Mouse (Mus musculus): ENCODE measurements at regions not wholly inside any gene's neighbourhood (a gene's known extent, or its start where the extent isn't known, plus 50 kb on each side); places are given as distances from the start of the nearest gene placed in this dataset.

DNA sequence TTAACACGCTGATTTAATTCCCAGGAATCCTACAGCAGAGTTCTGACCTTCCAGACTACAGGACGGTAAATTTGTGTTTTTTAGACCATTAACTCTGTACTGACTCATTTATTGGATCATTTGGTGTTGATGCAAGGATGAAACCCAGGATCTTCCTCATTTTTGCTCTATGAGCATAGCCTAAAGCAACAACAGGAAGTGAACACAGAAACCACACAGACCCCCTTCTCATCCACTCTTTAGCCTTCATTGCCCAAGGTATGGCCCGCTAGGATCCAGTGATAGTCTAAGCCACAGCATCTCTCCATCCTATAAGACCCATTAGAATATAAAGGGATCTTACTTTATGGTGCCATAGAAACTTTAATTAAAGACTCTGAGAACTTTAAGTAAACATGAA, 56.5 kb upstream of the Grin2b start:
- no peak for DNase-seq

DNA sequence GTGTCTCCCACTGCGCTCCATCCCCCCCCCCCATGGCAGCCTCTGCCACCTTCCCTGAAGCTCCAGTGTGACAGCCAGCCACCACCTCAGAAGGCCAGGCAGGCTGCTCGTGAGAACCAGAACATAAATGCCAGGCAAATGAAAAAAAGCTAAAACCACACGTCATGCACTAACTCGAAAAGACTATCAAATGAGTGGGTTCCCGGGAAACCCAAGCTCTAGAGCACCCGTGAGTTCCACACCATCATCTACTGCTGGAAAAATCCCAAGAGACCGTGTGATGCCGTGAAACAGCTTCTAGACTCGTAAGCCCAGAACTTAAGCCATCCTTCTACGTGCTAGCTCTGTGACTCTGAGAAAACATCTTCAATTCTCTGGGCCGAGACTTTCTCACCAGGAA, 62.2 kb upstream of the Grin2b start:
- DNase-seq = no peak

DNA sequence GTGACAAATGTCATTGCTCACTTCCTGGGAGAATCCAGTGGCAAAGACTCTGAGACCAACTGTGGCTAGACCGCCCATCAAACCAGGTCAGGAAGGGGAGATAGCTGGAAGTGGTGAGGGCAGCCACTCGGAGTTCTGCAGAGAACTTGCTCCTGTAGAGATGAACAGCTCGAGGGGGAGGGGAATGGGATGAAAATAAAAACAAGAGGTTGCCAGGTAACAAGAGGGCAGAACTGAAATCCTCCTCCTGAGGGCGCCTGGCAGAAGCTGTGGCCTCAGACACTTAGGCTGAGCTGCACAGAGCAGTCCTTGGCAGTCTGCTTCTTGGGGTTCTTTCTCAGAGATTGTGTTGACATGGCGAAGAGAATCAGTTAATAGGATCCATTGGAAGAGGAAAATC, 65.7 kb upstream of the Grin2b start:
- no peak for DNase-seq

DNA sequence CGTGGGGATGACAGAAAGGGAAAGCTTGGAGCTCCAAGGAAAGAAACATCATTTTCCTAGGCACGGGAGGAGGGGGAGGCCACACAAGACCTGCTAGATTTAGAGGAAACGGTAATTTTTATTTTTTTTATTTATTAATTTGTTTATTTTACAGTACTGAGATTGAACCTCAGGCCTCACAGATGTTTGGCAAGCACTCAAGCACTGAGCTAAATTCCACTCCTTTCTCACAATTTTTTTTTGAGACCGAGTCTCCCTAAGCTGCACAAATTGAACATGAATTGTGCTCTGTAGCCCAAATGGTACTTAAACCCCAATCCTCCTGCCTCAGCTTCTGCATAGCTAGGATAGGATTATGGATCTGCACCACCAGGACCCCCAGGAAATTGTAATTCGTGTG, 66.1 kb upstream of the Grin2b start:
- DNase-seq = no peak

DNA sequence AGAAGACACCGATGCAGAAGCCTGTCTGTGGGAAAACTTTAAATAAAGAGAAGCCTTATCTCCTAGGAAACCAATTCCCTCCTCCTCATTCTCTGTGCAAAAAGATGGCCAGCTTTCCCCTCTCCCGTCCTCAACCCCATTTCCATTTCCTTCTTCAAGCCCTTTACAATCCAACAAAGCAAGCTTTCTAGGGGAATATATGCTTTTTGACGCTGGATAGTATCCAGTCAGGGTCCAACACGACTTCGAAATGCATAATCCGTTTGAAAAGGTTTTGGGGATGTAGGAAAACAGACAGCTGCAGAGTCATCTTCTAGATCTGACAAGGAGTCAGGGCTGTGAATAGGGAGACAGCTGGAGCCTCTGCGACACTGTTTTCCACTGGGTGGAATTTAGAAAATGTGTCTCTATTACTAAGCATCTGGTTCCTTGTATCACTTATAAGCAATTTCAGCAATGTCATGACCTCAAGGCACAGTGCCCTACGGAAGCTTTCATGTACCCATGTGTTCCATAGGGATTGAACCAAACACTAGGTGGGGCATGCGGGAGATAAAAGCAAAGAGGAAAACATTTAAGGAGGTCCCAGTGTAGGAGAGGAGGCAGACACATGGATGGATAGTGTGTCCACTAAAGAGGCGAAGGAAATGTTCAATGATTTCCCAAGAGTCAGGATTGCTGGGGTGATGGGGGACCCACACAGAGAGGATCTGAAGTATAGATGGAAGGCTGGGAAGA, 68.4 kb upstream of the Grin2b start:
- DNase-seq = peak; percentile 19

DNA sequence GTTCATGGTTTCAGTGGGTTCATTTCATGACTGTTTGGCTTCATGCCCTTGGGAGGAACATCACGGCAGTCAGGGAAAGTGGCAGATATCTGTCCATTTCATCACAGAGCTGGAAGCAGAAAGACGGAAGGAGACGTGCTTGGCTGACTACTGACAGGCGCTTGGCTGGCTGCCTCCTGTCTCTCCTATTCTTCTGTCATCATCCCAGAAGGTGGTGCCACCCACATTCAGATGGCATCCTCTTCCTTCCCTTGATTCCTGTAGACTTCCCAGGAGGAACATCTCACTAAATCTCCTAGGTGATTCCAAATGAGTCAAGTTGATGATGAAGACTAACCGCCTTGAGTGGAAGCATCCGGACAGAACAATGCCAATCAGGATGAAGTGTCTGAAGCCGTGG, 71.6 kb upstream of the Grin2b start:
- DNase-seq = no peak

DNA sequence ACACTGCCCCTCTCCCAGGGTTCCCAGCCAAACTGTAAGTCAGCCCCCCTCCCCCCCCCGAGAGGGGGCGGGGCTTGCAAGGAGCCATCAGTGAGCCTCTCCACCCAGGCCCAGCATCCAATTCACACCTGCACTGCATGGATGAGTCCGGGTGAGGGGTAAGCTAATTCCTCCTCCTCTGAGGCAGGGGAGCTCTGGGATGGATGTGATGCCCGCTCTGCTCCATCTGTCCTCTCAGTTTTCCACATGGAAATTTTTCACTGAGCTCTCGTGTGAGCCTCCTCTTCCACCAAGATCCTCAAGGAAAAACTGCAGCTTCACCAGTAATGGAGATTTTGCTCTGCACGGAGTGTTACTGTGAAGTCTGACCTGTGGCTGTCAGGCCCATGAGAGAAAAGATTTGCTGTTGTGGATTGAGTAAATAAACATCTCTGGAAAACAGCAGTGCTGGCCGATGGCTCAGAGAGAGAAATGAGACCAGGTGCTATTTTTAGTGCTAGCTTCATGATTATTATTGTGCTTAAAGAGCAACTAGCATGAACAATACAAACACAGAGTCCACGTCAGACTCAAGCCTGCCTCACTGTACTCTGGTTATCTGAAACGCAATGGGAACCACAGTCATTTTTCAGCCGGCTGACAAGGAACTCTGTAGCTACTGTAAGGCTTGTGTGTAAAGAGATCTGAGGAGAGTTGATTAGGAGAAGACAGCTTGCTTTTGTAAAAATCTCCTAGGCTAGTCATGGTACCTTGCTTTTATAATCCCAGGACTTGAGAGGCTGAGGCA, 71.4 kb upstream of the Gm8994 start:
- no peak for DNase-seq

DNA sequence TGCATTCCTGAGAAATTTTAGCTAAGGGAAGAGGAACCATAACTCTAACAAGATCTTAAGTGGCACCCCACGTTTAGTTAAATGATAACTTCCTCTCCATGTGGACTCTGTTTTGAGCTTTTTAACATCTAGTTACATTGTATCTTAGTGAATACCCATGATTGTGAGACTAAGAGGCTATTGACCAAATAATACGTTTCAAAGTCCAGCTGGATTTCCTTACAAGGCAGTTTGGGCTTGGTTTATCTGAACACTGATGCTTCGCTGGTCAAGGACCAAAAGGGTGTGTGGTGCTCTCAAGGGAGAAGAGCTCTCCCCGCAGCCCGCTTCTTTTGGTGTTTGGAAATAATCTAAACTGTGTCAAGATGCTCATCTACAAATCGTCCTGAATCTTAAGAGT, 51.6 kb upstream of the Gm8994 start:
- DNase-seq = no peak

DNA sequence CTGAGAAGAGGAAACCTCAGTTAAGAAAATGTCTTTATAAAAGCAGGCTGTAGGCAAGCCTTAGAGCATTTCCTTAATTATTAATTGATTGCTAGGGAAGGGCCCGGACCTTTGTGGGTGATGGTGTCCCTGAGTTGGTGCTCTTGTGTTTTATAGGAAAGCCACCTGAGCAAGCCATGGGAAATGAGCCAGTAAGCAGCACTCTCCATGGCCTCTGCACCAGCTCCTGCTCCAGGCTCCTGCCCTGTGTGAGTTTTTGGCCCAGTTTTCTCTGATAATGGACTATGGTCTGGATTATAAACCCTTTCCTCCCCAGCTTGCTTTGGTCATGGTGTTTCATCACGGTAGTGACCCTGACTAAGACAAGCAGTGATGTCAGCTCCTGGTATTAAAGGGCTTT, 50.6 kb upstream of the Gm8994 start:
- DNase-seq = no peak
